ENCODE assay signal across 16 mouse cellular contexts in genomic region chr8:46791664-46792371, GRCm38 (mm10). TPM values are rescaled to one million over a fixed set of nuclear protein-coding genes. Genes with fewer than 3 reads are reported as not detected.
A peak's percentile ranks its signal among the peaks of the same experiment; 100 is the strongest.
DNase-seq lines count a peak whose midpoint lies in the region; ATAC-seq and TF ChIP-seq lines count a peak whose summit lies in the region.
"Had no signal": no experiment of that assay in that cellular context is flagged by ENCODE, and none has a peak within 500 bp of the region (broad histone marks: within the 10 kb centered on the region; RNA-seq: fewer than 3 reads in every experiment).

No protein-coding gene starts in this region.

- no peak overlapping the region for H3K4me3 ChIP-seq in liver, embryonic 12.5 days
- H3K4me3 ChIP-seq in MEL (ENCODE audit: control insufficient read depth in 1 of 2, insufficient read depth in 1 of 2, low read depth in 2 of 2, low read length in 2 of 2): no peak overlapping the region
- H3K4me3 ChIP-seq in intestine, postnatal 0 days (ENCODE audit: low read depth, low read length): no peak overlapping the region
- H3K4me3 ChIP-seq in stomach, embryonic 15.5 days (replicated peaks): no peak overlapping the region
- H3K4me3 ChIP-seq: heart, adult 2 months; lung, embryonic 15.5 days had no signal

- peaks cover 12% of the 10 kb centered on the region; the same call in 1 of the 2 replicates for H3K79me2 ChIP-seq in MEL (ENCODE audit: control insufficient read depth, insufficient read depth, low read length, poor library complexity)

- no peak for TF ChIP-seq CTCF in MEL (IDR thresholded peaks at IDR 0.05 in 2 of 3, conservative IDR thresholded peaks at IDR 0.05 in 1 of 3; ENCODE audit: control insufficient read depth in 1 of 3, insufficient read depth in 1 of 3, low read depth in 2 of 3, low read length in 3 of 3, poor library complexity in 1 of 3, severe bottlenecking in 1 of 3)
- TF ChIP-seq CTCF in intestine, postnatal 0 days (IDR thresholded peaks at IDR 0.05; ENCODE audit: low read depth): no peak

- 63% methylated on average over 5 of the region's 5 CpGs for whole genome bisulfite sequencing in liver, embryonic 12.5 days (ENCODE audit: insufficient replicate concordance)
- WGBS in intestine, postnatal 0 days: 62% methylated on average over 5 of the region's 5 CpGs
- 71% methylated on average over 5 of the region's 5 CpGs for WGBS in stomach, embryonic 15.5 days

- peaks cover 18% of the 10 kb centered on the region for H3K36me3 ChIP-seq in liver, embryonic 12.5 days
- peaks cover under 1 to 45% of the 10 kb centered on the region in 2 experiments; a peak in 3 of 4 replicates for H3K36me3 ChIP-seq in MEL (ENCODE audit: control insufficient read depth in 1 of 2, insufficient read depth in 2 of 2, low read length in 2 of 2)
- peaks cover 13% of the 10 kb centered on the region for H3K36me3 ChIP-seq in intestine, postnatal 0 days (ENCODE audit: control insufficient read depth, insufficient read depth)
- H3K36me3 ChIP-seq in stomach, embryonic 15.5 days: peaks cover 3% of the 10 kb centered on the region; the same call in 1 of the 2 replicates

- TF ChIP-seq EP300 in MEL (IDR thresholded peaks at IDR 0.05; ENCODE audit: low read depth in 1 of 2, low read length in 2 of 2): no peak

- no peak for ATAC-seq in liver, embryonic 12.5 days
- ATAC-seq in intestine, postnatal 0 days: peak; percentile 42
- ATAC-seq in stomach, embryonic 15.5 days (ENCODE audit: insufficient read depth, low FRiP score, low read depth): no peak
- ATAC-seq: forebrain, postnatal 0 days; inflammation-experienced regulatory T-cells, adult 6 months had no signal

- no peak for TF ChIP-seq POLR2A in MEL (IDR thresholded peaks at IDR 0.05; ENCODE audit: control insufficient read depth in 1 of 2, insufficient read depth in 1 of 2, low read depth in 1 of 2, low read length in 2 of 2, poor library complexity in 1 of 2)

- no peak overlapping the region for H3K9ac ChIP-seq in liver, embryonic 12.5 days
- no peak overlapping the region for H3K9ac ChIP-seq in MEL (ENCODE audit: control insufficient read depth, low read depth, low read length, poor library complexity, severe bottlenecking)
- H3K9ac ChIP-seq in intestine, postnatal 0 days (ENCODE audit: low read depth, low read length): no peak overlapping the region
- H3K9ac ChIP-seq in stomach, embryonic 15.5 days: no peak overlapping the region
- H3K9ac ChIP-seq: forebrain, postnatal 0 days; lung, embryonic 15.5 days had no signal

- H3K9me3 ChIP-seq in liver, embryonic 12.5 days (replicated peaks): no peaks in the 10 kb centered on the region; the same call in 1 of the 2 replicates
- no peaks in the 10 kb centered on the region for H3K9me3 ChIP-seq in MEL (replicated peaks; ENCODE audit: insufficient read depth, low read length)
- no peaks in the 10 kb centered on the region for H3K9me3 ChIP-seq in intestine, postnatal 0 days (ENCODE audit: control insufficient read depth)
- H3K9me3 ChIP-seq in stomach, embryonic 15.5 days: no peaks in the 10 kb centered on the region
- H3K9me3 ChIP-seq: G1E; lung, embryonic 15.5 days had no signal

- DNase-seq in liver (no peak), MEL (ENCODE audit: low read depth, low spot score) (no peak)
- DNase-seq in layer of hippocampus, adult 9-11 months: no peak
- no peak for DNase-seq in cerebellum, postnatal 10 days
- DNase-seq: cerebellum, adult 2 months; forebrain, postnatal 0 days; heart, adult 2 months; spleen, adult 18-20 months; thymus, postnatal 4 days had no signal

- TF ChIP-seq RAD21 in MEL (IDR thresholded peaks at IDR 0.05; ENCODE audit: low read depth, low read length): no peak

- peak overlapping the region; percentile 40; the same call in 1 of the 2 replicates for H3K27ac ChIP-seq in liver, embryonic 12.5 days
- no peak overlapping the region for H3K27ac ChIP-seq in MEL (ENCODE audit: control insufficient read depth, low read depth, low read length)
- peak overlapping the region; percentile 60 for H3K27ac ChIP-seq in intestine, postnatal 0 days (ENCODE audit: low read depth, low read length)
- peak overlapping the region; percentile 59 for H3K27ac ChIP-seq in stomach, embryonic 15.5 days
- H3K27ac ChIP-seq: heart, adult 2 months; kidney, postnatal 0 days; lung, embryonic 15.5 days had no signal

- peaks cover 65% of the 10 kb centered on the region for H3K4me1 ChIP-seq in liver, embryonic 12.5 days
- peaks cover 15 to 44% of the 10 kb centered on the region in 2 experiments for H3K4me1 ChIP-seq in MEL (ENCODE audit: control insufficient read depth in 1 of 2, insufficient read depth in 2 of 2, low read length in 2 of 2)
- 0 out of 2 replicates have a peak, but pooled peaks cover 4% of the 10 kb centered on the region for H3K4me1 ChIP-seq in intestine, postnatal 0 days (replicated peaks; ENCODE audit: control insufficient read depth, insufficient read depth, low read length)
- no peaks in the 10 kb centered on the region for H3K4me1 ChIP-seq in stomach, embryonic 15.5 days

- no peaks in the 10 kb centered on the region for H3K27me3 ChIP-seq in liver, embryonic 12.5 days (replicated peaks)
- no peaks in the 10 kb centered on the region for H3K27me3 ChIP-seq in MEL (ENCODE audit: control insufficient read depth in 1 of 2, insufficient read depth in 2 of 2, low read length in 2 of 2)
- no peaks in the 10 kb centered on the region for H3K27me3 ChIP-seq in intestine, postnatal 0 days (replicated peaks; ENCODE audit: control insufficient read depth, insufficient read depth, low read length)
- no peaks in the 10 kb centered on the region for H3K27me3 ChIP-seq in stomach, embryonic 15.5 days (replicated peaks)
- H3K27me3 ChIP-seq: lung, embryonic 15.5 days had no signal

- no peak overlapping the region for H3K4me2 ChIP-seq in liver, embryonic 12.5 days
- no peak overlapping the region for H3K4me2 ChIP-seq in intestine, postnatal 0 days (replicated peaks; ENCODE audit: low read depth)
- H3K4me2 ChIP-seq in stomach, embryonic 15.5 days: no peak overlapping the region
- H3K4me2 ChIP-seq: lung, embryonic 15.5 days had no signal

TF ChIP-seq in MEL, 35 proteins besides CTCF, POLR2A, EP300 and RAD21:
- TF ChIP-seq ETS1 (IDR thresholded peaks at IDR 0.05; ENCODE audit: low read depth, low read length) (no peak), ZNF384 (IDR thresholded peaks at IDR 0.05; ENCODE audit: low read depth, low read length) (peak; percentile 98)

RNA-seq across cellular contexts. Expression of gene Irf2, which starts 52.3 kb away (rescaled TPM):
- 14.8 and 17.5 TPM in 2 replicates for polyA plus RNA-seq in liver, embryonic 12.5 days (2016; fragmentation: Nextera tagmentation; extraction: Ambion mirVana)
- 4.9 and 5.1 TPM in 2 replicates for total RNA-seq in MEL (2012; rRNA removed)
- 10 to 100 TPM in 1 of 2 experiments, not detected in 1; 19.4 TPM for polyA plus RNA-seq in MEL (2012; ENCODE audit: insufficient read depth in 1 of 2, insufficient read length in 2 of 2, low read depth in 1 of 2, low replicate concordance in 2 of 2, missing spikeins in 1 of 2)
- polyA plus RNA-seq in intestine, postnatal 0 days (2015; fragmentation: Nextera tagmentation; extraction: Ambion mirVana): 43.3 and 46.2 TPM in 2 replicates
- 31.5 and 34.5 TPM in 2 replicates for polyA plus RNA-seq in stomach, embryonic 15.5 days (2015; fragmentation: Nextera tagmentation; extraction: Ambion mirVana)
